Mouse (Mus musculus): ENCODE measurements at regions not wholly inside any gene's neighbourhood (a gene's known extent, or its start where the extent isn't known, plus 50 kb on each side); places are given as distances from the start of the nearest gene placed in this dataset.

DNA sequence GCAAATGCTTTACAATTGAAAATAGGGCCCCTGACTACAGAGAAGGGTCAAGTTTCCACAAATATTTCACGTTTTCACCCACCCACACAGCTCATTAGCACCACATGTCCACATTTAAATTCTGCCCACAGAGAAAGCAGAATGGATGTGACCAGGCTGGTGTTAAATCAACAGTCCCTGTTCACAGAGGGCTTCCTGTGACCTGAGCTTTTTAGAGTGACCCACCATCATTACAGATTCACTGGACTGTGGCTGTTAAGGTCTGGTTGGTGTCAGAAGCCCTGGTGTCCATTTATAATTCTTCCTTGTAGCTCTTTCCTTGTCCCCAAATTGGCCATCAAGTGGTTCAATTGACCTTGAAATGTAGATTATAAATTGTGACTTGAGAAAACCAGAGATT, 553.2 kb upstream of the Auts2 start:
- WGBS = 48% methylated on average over 1 of the region's 1 CpGs
- H3K9me3 ChIP-seq = 0 out of 2 replicates have a peak, but pooled peaks cover 3% of the 10 kb centered on the region
- no peak for ATAC-seq
- H3K4me1 ChIP-seq (replicated peaks) = peaks cover 9% of the 10 kb centered on the region; the same call in 1 of the 2 replicates
- H3K27ac ChIP-seq = no peak overlapping the region
- H3K9ac ChIP-seq (replicated peaks) = no peak overlapping the region
- H3K4me2 ChIP-seq (replicated peaks) = no peak overlapping the region
- H3K4me3 ChIP-seq (replicated peaks) = no peak overlapping the region
- no peaks in the 10 kb centered on the region for H3K36me3 ChIP-seq
- H3K27me3 ChIP-seq = no peaks in the 10 kb centered on the region; the same call in 1 of the 2 replicates

DNA sequence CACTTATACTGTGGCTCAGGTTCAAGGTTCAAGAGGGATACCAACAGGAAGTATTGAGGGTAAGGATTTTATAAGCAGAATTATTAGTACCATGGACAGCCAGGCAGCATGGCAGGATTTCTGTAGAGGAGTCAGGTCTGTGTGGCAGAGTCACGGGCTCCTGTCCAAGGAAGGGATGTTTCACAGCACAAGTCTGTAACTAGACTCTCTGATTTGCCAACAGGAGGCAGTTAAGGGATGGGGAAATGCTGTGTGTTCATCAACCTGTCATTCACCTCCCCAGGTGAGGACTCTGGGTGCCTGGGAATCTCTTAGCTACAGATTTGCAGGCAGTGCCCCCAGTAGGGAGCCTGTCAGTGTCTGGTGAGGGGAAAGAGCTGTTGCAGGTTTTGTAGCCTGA, 541.7 kb upstream of the Auts2 start:
- Histone ChIP-seq H3K36me3 (no peaks in the 10 kb centered on the region), H3K27ac (no peak overlapping the region), H3K27me3 (no peaks in the 10 kb centered on the region), H3K9me3 (no peaks in the 10 kb centered on the region; the same call in 1 of the 2 replicates), H3K4me1 (replicated peaks) (no peaks in the 10 kb centered on the region), H3K4me3 (replicated peaks) (no peak overlapping the region), H3K9ac (replicated peaks) (no peak overlapping the region), H3K4me2 (replicated peaks) (no peak overlapping the region)
- WGBS = 78% methylated on average over 1 of the region's 1 CpGs
- ATAC-seq = no peak

DNA sequence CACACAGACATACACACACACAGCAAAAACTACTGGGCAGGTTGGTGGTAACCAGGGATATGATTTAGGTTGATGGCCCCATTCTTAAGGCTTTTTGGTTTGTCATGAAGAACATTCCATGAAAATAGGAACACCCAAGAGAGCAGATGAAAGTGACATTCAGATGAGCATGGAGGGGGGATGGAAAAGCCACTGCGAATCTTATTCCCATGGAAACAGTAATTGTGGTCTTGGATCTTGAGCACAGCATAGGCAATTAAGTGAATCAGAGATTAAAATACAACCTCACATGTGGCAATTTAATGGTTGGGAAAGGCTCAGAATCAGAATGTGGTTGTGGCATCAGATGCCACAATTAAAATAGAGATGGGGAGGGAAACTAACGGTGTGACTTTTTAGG, 537.6 kb upstream of the Auts2 start:
- H3K4me1 ChIP-seq (replicated peaks) = 0 out of 2 replicates have a peak, but pooled peaks cover 3% of the 10 kb centered on the region
- no peaks in the 10 kb centered on the region for H3K36me3 ChIP-seq
- no peak for ATAC-seq
- no peak overlapping the region for H3K9ac ChIP-seq (replicated peaks)
- no peaks in the 10 kb centered on the region for H3K9me3 ChIP-seq
- H3K4me2 ChIP-seq (replicated peaks) = no peak overlapping the region
- H3K27me3 ChIP-seq = no peaks in the 10 kb centered on the region
- 60% methylated on average over 2 of the region's 2 CpGs for WGBS
- H3K4me3 ChIP-seq (replicated peaks) = no peak overlapping the region
- H3K27ac ChIP-seq = no peak overlapping the region

DNA sequence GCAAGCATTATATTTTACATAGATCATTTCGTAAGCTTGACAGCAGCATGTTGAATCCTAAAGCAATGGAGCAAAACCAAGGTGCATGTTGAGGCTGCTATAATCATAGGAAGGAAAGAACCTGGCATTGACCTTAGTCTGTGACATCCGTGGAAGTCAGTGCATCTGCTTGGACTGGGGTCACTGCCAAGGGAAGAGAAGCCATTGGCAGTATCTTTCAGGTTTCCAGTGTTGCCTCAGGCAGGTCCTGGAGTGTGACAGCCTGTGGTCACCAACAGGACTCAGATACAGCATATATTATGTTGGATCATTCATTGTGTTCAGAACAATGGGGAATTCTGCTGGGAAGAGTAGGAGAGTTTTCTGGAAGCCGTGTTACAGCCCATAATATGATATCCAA, 535.8 kb upstream of the Auts2 start:
- no peak overlapping the region for H3K27ac ChIP-seq
- no peak overlapping the region for H3K4me3 ChIP-seq (replicated peaks)
- no peak overlapping the region for H3K9ac ChIP-seq (replicated peaks)
- H3K4me2 ChIP-seq (replicated peaks) = no peak overlapping the region
- no peaks in the 10 kb centered on the region for H3K27me3 ChIP-seq
- no peak for ATAC-seq
- no peaks in the 10 kb centered on the region for H3K9me3 ChIP-seq
- no peaks in the 10 kb centered on the region for H3K36me3 ChIP-seq
- 74% methylated on average over 3 of the region's 3 CpGs for WGBS
- 0 out of 2 replicates have a peak, but pooled peaks cover 3% of the 10 kb centered on the region for H3K4me1 ChIP-seq (replicated peaks)

DNA sequence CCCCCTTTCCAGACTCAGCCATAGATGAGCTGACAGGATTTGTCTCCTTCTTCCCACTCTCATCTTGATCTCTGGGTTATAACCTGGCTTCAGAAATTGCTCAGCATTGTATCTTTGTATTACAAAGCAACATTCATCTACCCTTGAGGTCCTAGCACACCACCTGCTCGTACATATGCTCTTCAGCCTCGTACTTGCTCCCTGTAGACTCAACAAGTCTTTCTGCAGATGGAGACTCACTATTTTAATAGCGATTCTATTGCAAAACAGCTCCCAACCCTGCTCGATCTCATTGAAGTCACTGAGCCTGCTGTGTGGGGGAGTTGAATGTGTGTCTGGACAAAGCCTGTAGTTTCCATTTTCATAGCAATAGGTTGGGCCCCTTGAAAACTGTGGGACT, 535.2 kb upstream of the Auts2 start:
- Histone ChIP-seq H3K36me3 (no peaks in the 10 kb centered on the region), H3K27me3 (no peaks in the 10 kb centered on the region), H3K4me3 (replicated peaks) (no peak overlapping the region), H3K9me3 (no peaks in the 10 kb centered on the region), H3K4me1 (replicated peaks) (0 out of 2 replicates have a peak, but pooled peaks cover 3% of the 10 kb centered on the region), H3K4me2 (replicated peaks) (no peak overlapping the region), H3K27ac (no peak overlapping the region), H3K9ac (replicated peaks) (no peak overlapping the region)
- WGBS = 73% methylated on average over 4 of the region's 4 CpGs
- ATAC-seq = no peak

DNA sequence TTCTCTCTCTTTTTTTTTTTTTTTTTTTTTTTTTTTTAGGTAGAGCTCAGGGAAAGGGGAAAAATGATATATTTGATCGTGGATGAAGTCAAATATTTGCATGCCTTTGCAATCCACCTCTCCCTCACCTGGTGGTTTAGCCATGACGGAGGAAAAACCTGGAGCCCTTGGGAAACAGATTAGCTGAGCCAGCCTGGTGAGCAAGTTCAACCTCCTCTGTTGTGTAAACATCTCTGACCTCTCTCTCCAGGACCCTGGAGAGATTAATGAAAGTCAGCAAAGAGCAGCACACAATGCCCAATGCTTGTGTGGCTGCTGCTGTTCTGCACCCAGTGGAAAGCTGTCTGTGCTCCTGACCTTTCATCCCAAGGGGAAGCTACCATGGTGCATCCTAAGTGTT, 530.2 kb upstream of the Auts2 start:
- ATAC-seq = no peak
- no peaks in the 10 kb centered on the region for H3K9me3 ChIP-seq
- no peak overlapping the region for H3K27ac ChIP-seq
- H3K4me2 ChIP-seq (replicated peaks) = no peak overlapping the region
- H3K36me3 ChIP-seq = no peaks in the 10 kb centered on the region
- H3K27me3 ChIP-seq = no peaks in the 10 kb centered on the region
- H3K9ac ChIP-seq (replicated peaks) = no peak overlapping the region
- no peak overlapping the region for H3K4me3 ChIP-seq (replicated peaks)
- 36% methylated on average over 2 of the region's 2 CpGs for WGBS
- H3K4me1 ChIP-seq (replicated peaks) = 0 out of 2 replicates have a peak, but pooled peaks cover 3% of the 10 kb centered on the region

DNA sequence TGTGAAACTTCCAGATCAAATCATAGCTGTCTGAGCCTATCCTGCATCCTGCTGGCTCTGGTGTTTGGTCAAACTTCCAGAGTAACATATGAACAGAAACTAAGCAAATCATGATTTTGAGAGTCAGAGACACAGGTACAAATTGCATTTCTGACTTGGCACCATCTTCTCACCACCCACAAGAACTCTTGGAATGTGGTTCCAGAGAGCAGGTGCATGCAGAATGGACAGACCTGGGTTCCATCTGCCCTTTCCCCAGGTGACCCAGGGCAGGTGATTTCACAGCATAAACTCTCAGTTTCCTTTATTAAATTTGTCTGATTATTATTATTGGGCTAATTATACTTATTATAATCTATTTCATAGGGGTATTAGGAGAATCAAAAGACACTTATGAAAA, 527.0 kb upstream of the Auts2 start:
- Histone ChIP-seq H3K36me3 (no peaks in the 10 kb centered on the region), H3K4me1 (replicated peaks) (no peaks in the 10 kb centered on the region), H3K4me3 (replicated peaks) (no peak overlapping the region), H3K4me2 (replicated peaks) (no peak overlapping the region), H3K27me3 (no peaks in the 10 kb centered on the region), H3K27ac (no peak overlapping the region), H3K9me3 (no peaks in the 10 kb centered on the region), H3K9ac (replicated peaks) (no peak overlapping the region)
- ATAC-seq = no peak

DNA sequence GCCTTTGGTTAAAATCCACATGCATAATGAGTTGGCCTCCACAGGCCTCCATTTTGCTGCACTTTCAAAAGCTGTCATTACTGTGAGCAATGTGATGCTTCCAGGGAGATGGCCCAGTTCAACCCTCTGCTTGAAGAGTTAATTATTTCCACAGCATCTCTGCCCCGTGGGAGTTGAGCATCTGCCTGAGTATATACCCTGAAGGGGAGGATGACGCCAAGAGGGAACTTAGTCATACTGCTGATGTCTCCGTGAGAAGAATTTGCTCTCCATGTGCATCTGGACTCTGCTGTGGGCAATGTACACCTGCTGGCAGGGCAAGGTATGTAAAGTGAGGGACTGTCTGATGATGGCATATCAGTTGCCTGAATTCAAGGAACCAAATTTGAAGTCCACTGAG, 519.3 kb upstream of the Auts2 start:
- H3K4me1 ChIP-seq (replicated peaks) = no peaks in the 10 kb centered on the region
- ATAC-seq = no peak
- H3K4me3 ChIP-seq (replicated peaks) = no peak overlapping the region

DNA sequence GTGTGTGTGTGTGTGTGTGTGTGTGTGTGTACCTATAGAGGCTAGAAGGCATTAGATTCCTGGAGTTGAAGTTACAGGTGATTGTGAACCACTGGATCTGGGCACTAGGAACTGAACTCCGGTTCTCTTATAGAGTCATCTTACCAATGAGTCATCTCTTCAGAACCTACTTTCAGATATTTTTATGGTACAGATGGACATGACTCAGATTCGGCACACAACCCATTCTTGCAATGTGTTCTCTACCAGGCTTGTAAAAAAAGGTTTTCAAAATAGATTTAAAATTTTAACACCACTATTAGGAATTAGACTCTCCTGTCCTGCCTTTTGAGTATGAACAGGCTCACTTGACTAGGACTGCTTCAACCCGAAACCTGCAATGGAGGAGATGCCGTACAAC, 504.3 kb upstream of the Auts2 start:
- Histone ChIP-seq H3K4me3 (replicated peaks) (no peak overlapping the region), H3K36me3 (no peaks in the 10 kb centered on the region), H3K27ac (no peak overlapping the region), H3K27me3 (no peaks in the 10 kb centered on the region), H3K4me2 (replicated peaks) (no peak overlapping the region), H3K4me1 (replicated peaks) (no peaks in the 10 kb centered on the region), H3K9ac (replicated peaks) (no peak overlapping the region), H3K9me3 (no peaks in the 10 kb centered on the region)
- WGBS = 98% methylated on average over 4 of the region's 4 CpGs
- ATAC-seq = no peak

More for the DNA sequence above, 519.3 kb upstream of the Auts2 start:
- H3K9me3 ChIP-seq = no peaks in the 10 kb centered on the region
- H3K4me2 ChIP-seq (replicated peaks) = no peak overlapping the region
- H3K27me3 ChIP-seq = no peaks in the 10 kb centered on the region
- WGBS = 71% methylated on average over 3 of the region's 3 CpGs
- no peak overlapping the region for H3K27ac ChIP-seq
- no peaks in the 10 kb centered on the region for H3K36me3 ChIP-seq
- H3K9ac ChIP-seq (replicated peaks) = no peak overlapping the region

DNA sequence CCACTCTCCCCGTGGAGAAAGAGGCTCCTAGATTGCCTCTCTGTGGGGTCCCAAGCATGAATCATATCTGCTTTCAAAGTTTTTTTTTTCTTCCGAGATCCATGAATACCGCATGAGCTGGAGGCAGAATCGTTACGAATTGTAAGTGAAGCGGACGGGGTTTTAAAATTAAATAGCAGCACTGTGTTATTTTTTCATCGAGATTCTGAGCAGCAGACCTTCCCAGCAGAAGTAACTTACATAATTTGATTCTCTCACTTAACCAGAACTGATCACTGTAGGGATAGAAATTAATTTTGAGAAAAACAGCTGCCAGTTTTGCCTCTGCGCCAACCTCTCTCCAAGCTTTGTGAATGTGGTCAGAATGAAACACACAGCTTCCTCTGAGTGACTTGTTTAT, 502.5 kb upstream of the Auts2 start:
- H3K36me3 ChIP-seq = no peaks in the 10 kb centered on the region
- no peak overlapping the region for H3K9ac ChIP-seq (replicated peaks)
- H3K4me3 ChIP-seq (replicated peaks) = no peak overlapping the region
- WGBS = 79% methylated on average over 9 of the region's 9 CpGs
- no peaks in the 10 kb centered on the region for H3K27me3 ChIP-seq
- H3K9me3 ChIP-seq = no peaks in the 10 kb centered on the region
- H3K4me1 ChIP-seq (replicated peaks) = no peaks in the 10 kb centered on the region
- no peak overlapping the region for H3K27ac ChIP-seq
- H3K4me2 ChIP-seq (replicated peaks) = no peak overlapping the region
- ATAC-seq = no peak

DNA sequence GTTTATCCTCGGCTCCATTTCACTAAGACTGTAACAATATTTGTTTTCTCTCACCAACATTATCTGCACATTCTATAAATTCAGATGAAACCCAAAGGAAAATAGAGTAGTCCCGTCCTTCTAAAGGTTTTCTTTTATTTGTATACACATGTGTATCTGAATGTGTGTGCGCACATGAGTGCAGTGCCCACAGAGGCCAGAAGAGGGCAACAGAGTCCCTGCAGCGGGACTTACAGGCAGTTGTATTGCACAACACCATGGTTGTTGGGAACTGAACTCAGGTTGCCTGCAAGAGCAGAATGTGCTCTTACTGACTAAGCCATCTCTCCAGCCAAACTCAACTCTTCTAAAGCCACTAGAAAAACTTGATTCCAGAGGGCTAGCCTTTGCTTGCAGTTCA, 484.4 kb upstream of the Auts2 start:
- H3K27me3 ChIP-seq = no peaks in the 10 kb centered on the region
- 0 out of 2 replicates have a peak, but pooled peaks cover 9% of the 10 kb centered on the region for H3K9me3 ChIP-seq
- 92% methylated on average over 4 of the region's 4 CpGs for WGBS
- no peak overlapping the region for H3K4me2 ChIP-seq (replicated peaks)
- H3K36me3 ChIP-seq = no peaks in the 10 kb centered on the region
- no peak overlapping the region for H3K27ac ChIP-seq
- ATAC-seq = no peak
- no peak overlapping the region for H3K4me3 ChIP-seq (replicated peaks)
- no peaks in the 10 kb centered on the region for H3K4me1 ChIP-seq (replicated peaks)
- H3K9ac ChIP-seq (replicated peaks) = no peak overlapping the region

DNA sequence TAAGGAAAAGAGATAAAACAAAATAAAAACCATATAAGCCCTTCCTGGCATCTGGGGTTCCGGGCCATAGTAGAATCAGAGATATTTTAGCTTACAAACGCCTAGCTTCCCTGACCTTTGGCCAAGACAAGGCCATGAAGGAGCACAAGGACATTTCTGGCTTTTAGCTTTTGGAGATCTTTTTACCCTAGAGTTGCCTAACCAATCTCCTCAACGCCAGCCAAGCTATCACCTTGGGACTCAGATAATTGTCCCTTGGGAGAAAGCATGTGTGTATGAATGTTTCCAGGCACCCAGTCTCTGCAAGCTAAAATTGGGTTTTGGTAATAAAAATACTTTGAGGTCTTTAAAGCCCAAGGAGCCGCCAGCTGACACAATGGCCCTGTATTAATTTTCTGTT, 482.0 kb upstream of the Auts2 start:
- 0 out of 2 replicates have a peak, but pooled peaks cover 1% of the 10 kb centered on the region for H3K4me1 ChIP-seq (replicated peaks)
- no peak overlapping the region for H3K4me3 ChIP-seq (replicated peaks)
- no peaks in the 10 kb centered on the region for H3K36me3 ChIP-seq
- H3K9me3 ChIP-seq = 0 out of 2 replicates have a peak, but pooled peaks cover 9% of the 10 kb centered on the region
- no peak overlapping the region for H3K4me2 ChIP-seq (replicated peaks)
- no peak for ATAC-seq
- H3K9ac ChIP-seq (replicated peaks) = no peak overlapping the region
- H3K27me3 ChIP-seq = no peaks in the 10 kb centered on the region
- no peak overlapping the region for H3K27ac ChIP-seq
- 87% methylated on average over 4 of the region's 4 CpGs for WGBS

DNA sequence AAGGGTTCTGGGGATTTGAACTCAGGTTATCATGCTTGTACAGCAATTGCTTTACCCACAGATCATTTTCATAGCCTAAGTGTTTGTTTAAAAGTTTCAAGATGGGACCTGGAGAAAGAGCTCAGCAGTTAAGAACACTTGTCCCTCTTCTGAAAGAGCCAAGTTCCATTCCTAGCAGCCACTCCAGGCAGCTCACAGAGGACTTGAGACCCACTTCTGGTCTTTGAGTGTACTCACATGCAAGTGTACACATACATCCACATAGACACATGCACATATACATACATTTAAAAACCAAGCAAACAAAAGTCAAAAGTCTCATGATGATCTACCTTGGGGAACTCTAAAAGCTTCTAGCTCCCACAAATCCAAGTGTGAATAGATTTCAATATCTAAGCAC, 477.7 kb upstream of the Auts2 start:
- Histone ChIP-seq H3K4me2 (replicated peaks) (no peak overlapping the region), H3K4me1 (replicated peaks) (0 out of 2 replicates have a peak, but pooled peaks cover 3% of the 10 kb centered on the region), H3K9ac (replicated peaks) (no peak overlapping the region), H3K36me3 (no peaks in the 10 kb centered on the region), H3K27me3 (no peaks in the 10 kb centered on the region), H3K4me3 (replicated peaks) (no peak overlapping the region), H3K9me3 (0 out of 2 replicates have a peak, but pooled peaks cover 2% of the 10 kb centered on the region), H3K27ac (no peak overlapping the region)
- no peak for ATAC-seq
